Mouse (Mus musculus): ENCODE measurements at regions not wholly inside any gene's neighbourhood (a gene's known extent, or its start where the extent isn't known, plus 50 kb on each side); places are given as distances from the start of the nearest gene placed in this dataset.

DNA sequence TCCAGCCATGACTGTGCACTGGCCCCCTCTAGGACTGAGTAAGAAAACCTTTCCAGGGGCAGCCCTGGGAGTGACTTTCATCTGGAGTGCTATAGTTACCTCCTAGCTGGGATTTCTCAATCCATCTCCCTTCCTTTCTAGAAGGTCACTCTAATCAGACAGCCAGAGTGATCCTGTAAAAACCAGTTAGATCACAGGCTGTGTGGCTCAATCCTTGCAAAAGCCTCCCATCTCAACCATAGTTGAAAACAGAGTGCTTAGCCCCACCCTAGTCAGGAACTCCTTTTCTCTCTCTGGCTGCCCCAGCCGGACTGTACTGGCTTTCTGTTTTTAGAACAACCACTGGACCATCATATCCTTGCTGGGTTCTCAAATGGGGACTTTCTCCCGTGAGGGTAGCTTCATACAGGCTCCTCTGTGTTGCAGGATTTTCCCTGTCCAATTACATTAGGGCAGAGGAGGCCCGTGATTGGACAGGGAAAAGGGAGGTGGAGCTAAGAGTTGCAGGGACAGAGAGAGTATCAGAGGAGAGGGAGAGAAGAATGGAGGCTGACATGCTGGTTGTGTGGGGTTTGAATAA lies 78.0 kb upstream of the Cops8 start:
- no peak overlapping the region for H3K27ac ChIP-seq
- peaks cover 24% of the 10 kb centered on the region for H3K4me1 ChIP-seq
- H3K4me3 ChIP-seq: no peak overlapping the region
- H3K4me2 ChIP-seq: no peak overlapping the region
- WGBS: 22% methylated on average over 3 of the region's 3 CpGs
- no peaks in the 10 kb centered on the region for H3K36me3 ChIP-seq
- no peak for ATAC-seq (ENCODE audit: borderline replicate concordance, extremely low read depth, low FRiP score, low TSS enrichment)
- no peak overlapping the region for H3K9ac ChIP-seq
- no peaks in the 10 kb centered on the region for H3K9me3 ChIP-seq
- peaks cover 10% of the 10 kb centered on the region; the same call in 1 of the 2 replicates for H3K27me3 ChIP-seq

DNA sequence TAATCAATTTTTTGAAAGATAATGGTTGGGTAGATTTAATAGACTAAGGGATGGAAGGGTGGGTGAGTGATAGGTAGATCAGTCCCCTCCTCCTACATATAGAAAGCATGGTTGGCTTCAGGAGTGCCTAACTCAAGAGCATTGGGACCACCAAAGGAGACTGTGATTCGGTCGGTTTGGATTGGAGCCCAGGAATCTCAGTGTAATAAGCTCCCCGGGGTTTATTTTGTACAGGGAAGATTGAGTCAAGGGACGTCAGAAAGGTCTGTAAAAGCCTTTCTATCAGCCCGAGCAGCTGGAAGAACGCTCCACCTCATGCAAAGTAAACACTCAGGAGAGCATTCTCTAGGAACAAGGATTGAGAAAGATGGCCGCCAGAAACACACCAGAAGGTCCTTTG lies 76.5 kb upstream of the Cops8 start:
- Histone ChIP-seq H3K27me3 (no peaks in the 10 kb centered on the region), H3K4me2 (no peak overlapping the region), H3K4me3 (no peak overlapping the region), H3K27ac (no peak overlapping the region), H3K36me3 (no peaks in the 10 kb centered on the region), H3K9me3 (no peaks in the 10 kb centered on the region), H3K9ac (no peak overlapping the region), H3K4me1 (peaks cover 24% of the 10 kb centered on the region)
- 25% methylated on average over 7 of the region's 7 CpGs for WGBS
- no peak for ATAC-seq (ENCODE audit: borderline replicate concordance, extremely low read depth, low FRiP score, low TSS enrichment)

DNA sequence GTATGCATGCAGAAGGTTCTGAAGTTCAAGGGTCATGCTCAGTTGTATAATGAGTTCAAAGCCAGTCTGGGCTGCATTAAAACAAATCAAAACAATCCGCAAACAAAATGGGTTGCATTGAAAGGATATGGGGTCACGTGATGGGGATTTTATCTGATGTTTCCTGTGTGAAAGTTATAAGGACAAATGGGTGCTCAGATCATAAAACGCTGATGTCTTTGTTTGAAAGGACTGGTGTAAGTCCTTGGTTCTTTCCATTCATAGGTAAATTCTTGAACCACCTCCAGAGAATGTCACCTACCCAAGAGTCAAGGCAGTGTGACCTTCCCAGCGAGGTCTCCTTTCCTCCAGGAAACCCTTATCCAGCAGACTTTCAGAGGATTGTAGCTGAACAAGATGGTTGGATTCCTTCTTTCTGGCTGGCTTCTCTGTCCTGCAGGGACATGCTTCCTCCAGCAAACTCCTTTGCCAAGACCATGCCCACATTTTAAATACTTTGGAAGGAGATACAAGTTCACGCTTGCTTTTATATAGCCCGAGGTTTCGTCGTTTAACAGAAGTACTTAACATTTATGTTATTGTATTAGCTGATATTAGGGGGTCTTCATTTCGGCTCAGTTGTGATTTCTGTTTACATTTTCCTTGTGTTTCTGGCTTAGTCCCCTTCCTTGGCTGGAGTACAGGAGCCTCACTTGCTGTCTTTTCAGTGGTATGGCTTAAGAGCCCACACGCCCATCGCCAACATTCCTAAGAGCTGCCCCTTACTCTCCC lies 74.6 kb upstream of the Cops8 start:
- no peak overlapping the region for H3K4me2 ChIP-seq
- no peak overlapping the region for H3K4me3 ChIP-seq
- H3K27ac ChIP-seq: no peak overlapping the region
- H3K4me1 ChIP-seq: peaks cover 24% of the 10 kb centered on the region
- 54% methylated on average over 11 of the region's 11 CpGs for WGBS
- H3K36me3 ChIP-seq: no peaks in the 10 kb centered on the region
- H3K9ac ChIP-seq: no peak overlapping the region
- H3K9me3 ChIP-seq: no peaks in the 10 kb centered on the region
- H3K27me3 ChIP-seq: no peaks in the 10 kb centered on the region
- no peak for ATAC-seq (ENCODE audit: borderline replicate concordance, extremely low read depth, low FRiP score, low TSS enrichment)

DNA sequence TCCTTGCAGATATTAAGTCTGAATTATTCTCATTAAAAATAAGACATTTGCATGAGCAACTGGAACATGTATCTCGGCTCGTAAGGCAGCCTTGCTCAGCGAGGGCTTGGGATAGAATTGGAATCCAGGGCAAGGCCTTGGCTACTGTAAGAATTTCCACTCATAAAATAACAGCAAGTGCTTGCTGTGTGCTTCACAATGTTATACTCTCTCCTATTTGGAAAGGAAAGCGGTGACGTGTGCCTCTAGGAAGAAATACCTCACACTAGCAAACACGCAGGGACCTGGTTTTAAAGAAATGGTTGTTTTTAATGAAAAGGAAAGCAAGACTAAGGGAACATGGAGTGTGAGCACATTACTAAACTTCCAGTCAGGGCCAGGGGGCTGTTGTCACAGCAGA lies 69.3 kb upstream of the Cops8 start:
- no peak for ATAC-seq (ENCODE audit: borderline replicate concordance, extremely low read depth, low FRiP score, low TSS enrichment)

DNA sequence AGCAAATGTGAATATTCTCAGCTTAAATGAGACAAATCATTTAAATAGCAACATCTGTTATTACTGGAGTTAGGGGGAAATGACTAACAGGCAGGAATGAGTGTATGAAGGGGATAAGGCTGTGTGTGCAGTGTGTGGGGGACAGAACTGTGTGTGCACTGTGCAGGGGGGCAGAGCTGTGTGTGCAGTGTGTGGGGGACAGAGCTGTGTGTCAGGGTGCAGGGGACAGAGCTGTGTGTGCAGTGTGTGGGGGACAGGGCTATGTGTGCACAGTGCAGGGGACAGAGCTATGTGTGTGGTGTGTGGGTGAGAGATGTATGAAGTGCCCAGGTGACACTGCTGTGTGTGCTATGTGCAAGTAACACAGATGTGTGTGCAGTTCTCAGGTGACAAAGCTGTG lies 66.7 kb upstream of the Cops8 start:
- Histone ChIP-seq H3K9ac (no peak overlapping the region), H3K36me3 (no peaks in the 10 kb centered on the region), H3K4me2 (no peak overlapping the region), H3K9me3 (no peaks in the 10 kb centered on the region), H3K27ac (no peak overlapping the region), H3K27me3 (no peaks in the 10 kb centered on the region), H3K4me1 (peaks cover 4% of the 10 kb centered on the region; the same call in 1 of the 2 replicates), H3K4me3 (no peak overlapping the region)
- ATAC-seq (ENCODE audit: borderline replicate concordance, extremely low read depth, low FRiP score, low TSS enrichment): no peak; the same call in 1 of the 2 replicates

More for the DNA sequence above, 69.3 kb upstream of the Cops8 start:
- H3K9ac ChIP-seq: no peak overlapping the region
- no peak overlapping the region for H3K4me2 ChIP-seq
- no peaks in the 10 kb centered on the region for H3K9me3 ChIP-seq
- H3K4me1 ChIP-seq: 0 out of 2 replicates have a peak, but pooled peaks cover 2% of the 10 kb centered on the region
- no peak overlapping the region for H3K4me3 ChIP-seq
- H3K27me3 ChIP-seq: no peaks in the 10 kb centered on the region
- no peak overlapping the region for H3K27ac ChIP-seq
- 89% methylated on average over 6 of the region's 6 CpGs for WGBS
- H3K36me3 ChIP-seq: no peaks in the 10 kb centered on the region

DNA sequence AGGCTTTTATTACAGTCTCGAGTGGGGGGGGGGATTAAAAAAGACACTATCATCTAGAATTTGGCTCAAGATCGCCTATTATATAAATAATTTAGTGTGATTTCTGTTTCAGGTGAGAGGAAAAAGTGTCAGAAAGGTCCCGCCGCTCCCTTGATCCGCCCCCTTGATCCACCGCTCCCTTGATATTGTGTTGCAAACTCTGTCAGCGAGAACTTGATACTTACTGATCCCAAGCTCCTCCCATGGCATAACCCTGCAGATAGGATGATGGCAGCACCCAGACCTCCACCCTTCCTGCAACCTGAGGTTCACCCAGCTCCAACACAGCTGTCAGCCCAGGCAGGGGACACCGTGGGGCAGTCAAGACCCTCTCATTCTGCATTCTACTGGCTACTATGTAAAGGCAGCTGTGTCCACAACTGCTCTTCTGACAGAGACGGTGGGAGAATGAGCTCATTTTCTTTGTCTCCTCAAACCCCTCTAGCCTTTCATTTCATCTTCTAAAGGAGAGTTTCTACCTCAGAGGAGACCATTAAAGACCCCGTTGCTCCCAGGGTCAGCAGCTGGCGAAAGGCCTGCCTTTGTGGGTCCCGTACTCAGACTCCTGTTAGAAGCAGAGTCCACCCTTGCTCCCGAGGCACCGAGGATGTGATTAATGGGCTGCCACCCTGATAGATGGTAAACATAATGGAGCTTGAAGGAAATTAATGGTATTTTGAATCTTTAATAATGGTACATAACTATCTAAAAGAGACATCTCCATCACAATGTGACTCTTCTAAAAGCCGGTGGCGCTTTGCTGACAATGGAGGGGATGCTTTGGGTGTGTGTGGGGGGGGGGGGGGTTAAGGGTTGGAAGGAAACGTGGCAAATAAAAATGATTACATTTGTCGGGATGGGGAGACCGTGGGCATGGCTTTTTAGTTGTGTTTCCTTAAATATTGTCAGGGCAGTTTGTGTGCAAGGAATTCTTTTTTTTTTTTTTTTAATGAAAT lies 58.7 kb upstream of the Cops8 start:
- Histone ChIP-seq H3K4me3 (no peak overlapping the region), H3K36me3 (no peaks in the 10 kb centered on the region), H3K9me3 (no peaks in the 10 kb centered on the region), H3K4me1 (no peaks in the 10 kb centered on the region; the same call in 1 of the 2 replicates), H3K4me2 (no peak overlapping the region), H3K27me3 (peaks cover 40% of the 10 kb centered on the region), H3K27ac (no peak overlapping the region), H3K9ac (no peak overlapping the region)
- 32% methylated on average over 19 of the region's 19 CpGs for WGBS
- ATAC-seq (ENCODE audit: borderline replicate concordance, extremely low read depth, low FRiP score, low TSS enrichment): no peak

DNA sequence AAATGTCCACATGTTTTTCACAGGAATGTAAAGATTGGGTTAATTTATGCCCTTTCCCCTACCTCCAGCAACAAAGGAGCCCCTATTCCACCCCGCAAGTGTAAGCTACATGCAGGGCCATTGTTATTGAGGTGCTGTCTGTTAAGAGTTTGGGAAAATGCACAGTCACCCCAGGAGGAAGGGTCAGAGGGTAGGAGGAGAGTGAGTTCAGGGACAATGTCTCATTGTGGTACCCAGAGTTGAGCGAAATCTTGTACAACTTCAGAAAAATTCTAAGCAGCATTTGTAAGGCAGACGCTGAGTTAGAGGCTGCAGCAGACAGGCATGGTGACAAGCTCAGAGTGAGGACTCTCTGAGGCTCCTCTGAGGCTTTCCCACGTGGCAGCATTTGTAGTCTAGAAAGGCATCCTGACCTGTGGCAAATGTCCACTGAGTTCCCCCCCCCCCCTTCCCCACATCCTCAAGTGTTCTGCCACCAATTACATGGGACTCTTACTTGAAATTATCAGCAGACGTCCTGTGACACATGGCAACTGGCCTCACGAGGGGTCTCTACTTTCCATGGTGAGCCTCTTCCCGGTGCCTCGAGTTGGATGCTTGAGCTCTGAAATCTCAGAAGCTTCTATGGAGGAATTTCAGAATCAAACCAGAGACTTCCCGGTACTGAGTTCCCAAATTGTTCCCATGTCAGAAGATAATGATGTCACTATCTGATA lies 57.8 kb upstream of the Cops8 start:
- no peak for ATAC-seq (ENCODE audit: borderline replicate concordance, extremely low read depth, low FRiP score, low TSS enrichment)
- no peak overlapping the region for H3K9ac ChIP-seq
- no peaks in the 10 kb centered on the region for H3K9me3 ChIP-seq
- H3K27me3 ChIP-seq: peaks cover 45% of the 10 kb centered on the region
- no peak overlapping the region for H3K4me2 ChIP-seq
- no peaks in the 10 kb centered on the region for H3K4me1 ChIP-seq
- H3K36me3 ChIP-seq: no peaks in the 10 kb centered on the region
- H3K27ac ChIP-seq: no peak overlapping the region
- WGBS: 45% methylated on average over 9 of the region's 9 CpGs
- no peak overlapping the region for H3K4me3 ChIP-seq

DNA sequence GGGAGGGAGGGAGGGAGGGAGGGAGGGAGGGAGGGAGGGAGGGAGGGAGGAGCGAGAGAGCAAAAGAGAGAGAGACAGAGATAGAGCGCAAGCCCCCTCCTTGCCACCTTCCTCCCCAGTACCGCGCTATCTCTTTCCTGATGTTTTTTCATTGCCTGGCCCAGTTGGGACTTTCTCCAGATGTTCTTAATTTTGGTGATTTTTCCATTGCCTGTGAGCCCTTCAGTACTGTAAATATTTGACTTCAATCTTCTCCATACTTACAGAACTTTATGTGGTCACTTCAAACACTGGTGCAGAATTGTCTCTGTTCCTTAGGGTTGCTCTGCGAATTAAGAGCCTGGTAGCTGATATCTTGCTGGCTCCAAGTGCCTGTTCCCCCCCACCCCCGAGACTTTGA lies 50.1 kb upstream of the Cops8 start:
- Histone ChIP-seq H3K4me1 (no peaks in the 10 kb centered on the region), H3K4me2 (no peak overlapping the region), H3K9me3 (no peaks in the 10 kb centered on the region), H3K4me3 (no peak overlapping the region), H3K9ac (no peak overlapping the region), H3K27ac (no peak overlapping the region), H3K36me3 (no peaks in the 10 kb centered on the region), H3K27me3 (peaks cover 26% of the 10 kb centered on the region)
- no peak for ATAC-seq (ENCODE audit: borderline replicate concordance, extremely low read depth, low FRiP score, low TSS enrichment)
- WGBS: 71% methylated on average over 6 of the region's 6 CpGs

Data from lung, embryonic 15.5 days (tissue).